Mouse (Mus musculus) left cerebral cortex, postnatal 36 days (tissue): ENCODE data around the gene Tgds. TPM values are rescaled to one million over a fixed set of nuclear protein-coding genes. Genes with fewer than 3 reads are reported as not detected.
"Not testable (repeated sequence)": the region's sequence is repeated elsewhere in the genome, so short reads cannot be mapped to it uniquely, and the experiment has no call there.

Experiments used
- DNase-seq, 2 experiments: peaks; one replicate each; pipeline ENCODE4 v3.0.0; 2021 to 2022; ENCODE audit warnings: low spot score in 2 of 2, mixed read lengths in 1 of 2
- intact Hi-C: fragments of 180-260 bp; cut with DNase I; formaldehyde crosslinking; loops from one replicate; pipeline ENCODE4 v1.15.1; 2025
- total RNA-seq, 2 experiments: library from RNA; stranded (reverse); gene quantifications; 2 replicates each; pipeline ENCODE4 v1.2.3; 2021

The Tgds gene
- total RNA-seq, 2 experiments from 2014 or later: 5.4 to 5.6 TPM

DNA sequence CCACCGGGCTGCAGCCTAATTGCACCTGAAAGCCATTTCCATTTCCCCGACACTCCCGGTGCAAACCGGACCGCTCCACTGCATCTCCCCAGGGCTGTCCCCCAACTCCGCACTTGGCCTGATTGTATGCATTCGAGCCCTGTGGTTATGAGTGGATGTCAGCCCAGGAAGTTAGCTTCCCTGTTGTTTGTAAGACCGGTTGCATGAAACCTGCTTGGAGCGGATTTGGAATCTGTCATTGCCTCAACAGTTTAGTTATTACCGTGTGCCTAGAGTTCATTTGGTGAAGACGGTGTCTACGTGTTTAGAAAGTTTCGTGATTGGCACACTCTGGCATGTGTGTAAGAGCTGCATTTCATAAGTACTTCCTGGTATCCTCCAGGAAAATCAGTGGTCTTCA is 4.9 kb upstream of the Tgds start:
- peak in 1 of 2 experiments; percentile 26 for DNase-seq
- intact Hi-C loops: no loop called here

DNA sequence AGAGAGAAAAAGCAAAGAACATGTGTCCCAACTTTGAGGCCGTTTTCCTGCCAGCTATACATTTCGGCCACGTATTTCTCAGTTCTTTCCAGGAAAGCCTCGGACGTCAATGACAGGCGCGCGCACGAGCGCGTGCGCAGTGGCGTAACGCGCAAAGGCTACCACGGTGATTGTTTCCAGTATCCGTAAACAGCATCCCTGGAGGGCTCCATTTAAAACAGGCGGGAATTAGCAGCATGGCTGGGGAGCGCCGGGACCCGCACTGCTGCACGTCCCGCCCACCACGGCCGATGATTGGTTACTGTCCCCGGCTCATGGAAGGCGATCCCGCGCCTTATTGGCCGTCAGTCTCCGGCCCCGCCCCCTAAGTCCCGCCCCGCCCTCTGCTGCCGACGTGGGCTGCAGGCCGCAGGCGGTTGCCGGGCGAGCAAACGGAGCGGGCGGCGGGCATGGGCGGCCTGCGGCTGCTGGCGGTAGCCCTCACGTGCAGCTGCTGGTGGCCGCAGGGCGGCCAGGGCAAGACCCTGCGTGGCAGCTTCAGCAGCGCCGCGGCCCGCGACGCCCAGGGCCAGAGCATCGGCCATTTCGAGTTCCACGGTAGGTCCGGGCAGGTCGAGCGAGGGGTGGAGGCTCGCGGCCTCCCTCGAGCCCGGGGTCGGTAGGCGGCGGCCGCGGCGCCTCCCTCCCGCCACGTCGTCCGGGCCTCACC is 4.3 kb upstream of the Tgds start, which contains the start of gene Gpr180:
Gpr180 (plus strand) TSS at position 415 of the 709 bp plus-strand sequence.
- intact Hi-C loops: no loop called here
- peak; percentile 94 to 95 for DNase-seq

DNA sequence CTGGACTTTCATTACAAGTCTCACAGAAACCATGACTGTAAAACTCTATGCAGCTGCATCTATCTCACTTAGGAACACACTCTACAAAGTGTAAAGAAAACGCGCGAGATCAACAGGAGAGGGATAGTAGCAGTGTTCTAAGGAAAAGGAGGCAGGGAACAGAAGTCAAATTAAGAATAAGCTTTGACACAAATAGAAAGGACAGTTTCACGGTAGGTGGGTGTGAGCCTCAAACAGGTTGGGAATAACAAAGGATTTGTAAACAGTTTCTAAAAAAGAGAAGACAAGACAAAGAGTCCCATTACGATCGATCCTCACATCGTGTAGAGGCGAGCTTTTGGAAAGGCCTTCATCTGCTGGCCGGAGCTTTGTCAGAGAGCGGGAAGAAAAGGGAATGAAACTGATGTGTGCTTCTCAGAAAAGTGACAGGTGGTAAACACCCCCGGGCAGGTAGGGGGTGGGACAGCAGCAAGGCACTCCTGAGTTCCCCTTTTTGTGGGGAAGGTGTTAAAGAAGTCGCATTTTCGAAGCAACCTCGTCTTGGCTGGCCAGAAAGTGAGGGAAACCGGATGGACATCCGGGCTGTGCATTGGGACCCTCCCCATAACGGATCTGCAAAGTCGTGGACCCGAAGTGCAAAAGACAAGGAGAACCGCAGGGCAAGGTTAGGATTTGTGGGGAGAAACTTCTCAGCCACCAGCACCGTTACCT is 469 bp downstream of the Tgds start:
- intact Hi-C loops: loop anchor here (5.0 kb wide), 1 partner anchor 125 kb away; no protein-coding TSS in a partner anchor

DNA sequence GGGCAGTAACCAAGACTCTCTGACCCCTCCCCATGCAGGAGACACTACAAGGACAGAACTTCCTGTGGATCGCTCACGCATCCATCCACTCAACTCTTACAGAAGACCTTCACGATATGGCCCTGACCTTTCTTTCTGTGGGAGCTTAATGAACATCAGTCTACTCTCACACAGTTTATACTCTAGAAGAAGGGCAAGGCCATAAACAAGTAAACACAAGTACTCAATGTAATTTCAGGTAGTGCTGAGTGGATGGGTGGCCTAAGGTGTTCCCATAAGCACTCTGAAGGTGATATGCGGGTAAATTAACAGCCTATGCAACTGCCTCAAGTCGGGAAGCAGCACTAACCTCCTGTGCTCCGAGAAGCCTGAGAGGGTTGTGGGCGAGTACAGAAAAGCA is 1.1 kb downstream of the Tgds start:
- intact Hi-C loops: loop anchor here (5.0 kb wide), 1 partner anchor 124 kb away; no protein-coding TSS in a partner anchor
- no peak for DNase-seq

More for the DNA sequence above, 469 bp downstream of the Tgds start:
- DNase-seq: no peak

DNA sequence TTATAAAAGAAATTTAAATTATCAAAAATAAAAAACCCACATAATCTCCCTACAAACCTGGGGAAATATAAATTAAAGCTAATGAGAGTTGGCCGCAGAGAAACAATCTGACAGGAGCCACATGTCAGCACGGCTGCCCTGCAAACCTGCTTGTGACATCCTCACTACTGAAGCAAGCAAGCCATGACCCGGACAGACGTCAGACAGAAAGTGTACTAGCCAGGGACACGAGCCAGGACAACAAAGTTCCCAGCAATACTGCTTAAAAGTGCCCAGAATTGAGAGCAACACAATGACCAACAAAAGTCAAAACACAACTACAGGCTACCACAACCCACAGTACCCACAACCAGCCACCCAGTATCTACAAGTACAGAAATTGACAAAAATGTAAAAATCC is 6.3 kb downstream of the Tgds start:
- no peak for DNase-seq
- intact Hi-C loops: no loop called here

DNA sequence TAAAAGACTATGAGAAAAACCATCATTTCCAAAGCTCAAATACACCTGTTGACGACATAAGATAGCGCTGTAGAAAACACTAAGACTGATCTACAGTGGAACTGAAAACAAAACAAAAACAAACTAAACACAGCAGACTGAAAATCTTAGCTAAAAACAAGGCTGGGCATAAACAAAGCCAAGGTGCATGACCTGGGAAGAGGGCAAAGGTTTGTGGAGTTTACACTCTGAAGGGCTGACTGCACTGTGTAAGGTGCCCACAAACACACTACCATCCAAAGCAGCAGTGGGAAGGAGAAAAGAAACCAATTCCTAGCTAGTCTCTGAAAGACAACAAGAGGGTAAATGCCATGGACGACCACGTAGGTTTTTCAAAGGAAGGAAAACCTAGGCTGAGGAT is 7.8 kb downstream of the Tgds start:
- intact Hi-C loops: no loop called here
- no peak for DNase-seq

DNA sequence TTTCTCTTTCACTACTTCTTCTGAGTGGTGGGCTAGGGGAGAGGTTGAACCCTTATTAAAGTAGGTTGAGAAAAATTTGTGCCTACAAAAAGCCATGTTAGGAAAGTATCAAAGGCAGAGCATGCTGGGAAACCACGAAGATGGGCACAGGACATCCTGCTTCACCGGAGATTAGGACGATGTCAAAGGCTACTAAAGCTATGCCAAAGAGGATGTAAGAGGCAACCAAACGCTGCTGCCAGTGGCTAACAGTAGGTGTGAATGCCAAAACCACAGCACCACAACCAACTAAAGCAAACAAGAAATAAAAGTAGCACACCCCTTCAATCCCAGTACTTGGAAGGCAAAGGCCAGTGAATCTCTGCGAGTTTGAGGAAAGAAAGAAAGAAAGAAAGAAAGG is 8.4 kb downstream of the Tgds start:
- no peak for DNase-seq
- intact Hi-C loops: no loop called here

DNA sequence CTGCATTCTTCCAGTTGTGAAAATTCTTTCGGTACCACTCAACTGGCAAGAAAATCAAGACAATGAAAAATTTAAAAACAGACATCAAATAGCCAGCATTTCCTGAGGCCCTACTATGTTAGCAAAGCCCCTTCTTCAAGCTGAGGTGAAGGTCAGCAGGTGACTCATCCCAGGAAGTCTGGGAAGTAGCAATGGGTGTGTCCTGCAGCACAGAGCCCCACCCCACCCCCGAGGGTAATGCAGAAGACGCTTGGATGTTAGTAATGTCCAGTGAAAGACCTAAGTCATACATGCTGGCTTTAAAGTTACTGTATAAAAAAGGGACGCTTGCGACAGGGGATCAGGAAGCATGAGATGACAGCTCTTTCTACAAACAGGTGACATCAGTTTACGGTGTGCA is 19.4 kb downstream of the Tgds start:
- no peak for DNase-seq
- intact Hi-C loops: no loop called here

DNA sequence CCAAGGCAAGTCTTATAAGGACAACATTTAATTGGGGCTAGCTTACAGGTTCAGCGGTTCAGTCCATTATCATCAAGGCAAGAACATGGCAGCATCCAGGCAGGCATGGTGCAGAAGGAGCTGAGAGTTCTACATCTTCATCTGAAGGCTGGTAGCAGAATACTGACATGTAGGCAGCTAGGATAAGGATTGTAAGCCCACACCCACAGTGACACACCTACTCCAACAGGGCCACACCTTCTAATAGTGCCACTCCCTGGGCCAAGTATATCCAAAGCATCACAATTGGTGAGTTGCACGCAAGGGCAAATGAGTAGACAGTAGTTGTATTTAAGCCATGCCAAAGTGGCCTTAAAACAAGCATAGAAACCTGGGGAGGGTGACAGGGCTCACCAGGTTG is 25.1 kb downstream of the Tgds start:
- DNase-seq, intact Hi-C loops: not testable (repeated sequence)

DNA sequence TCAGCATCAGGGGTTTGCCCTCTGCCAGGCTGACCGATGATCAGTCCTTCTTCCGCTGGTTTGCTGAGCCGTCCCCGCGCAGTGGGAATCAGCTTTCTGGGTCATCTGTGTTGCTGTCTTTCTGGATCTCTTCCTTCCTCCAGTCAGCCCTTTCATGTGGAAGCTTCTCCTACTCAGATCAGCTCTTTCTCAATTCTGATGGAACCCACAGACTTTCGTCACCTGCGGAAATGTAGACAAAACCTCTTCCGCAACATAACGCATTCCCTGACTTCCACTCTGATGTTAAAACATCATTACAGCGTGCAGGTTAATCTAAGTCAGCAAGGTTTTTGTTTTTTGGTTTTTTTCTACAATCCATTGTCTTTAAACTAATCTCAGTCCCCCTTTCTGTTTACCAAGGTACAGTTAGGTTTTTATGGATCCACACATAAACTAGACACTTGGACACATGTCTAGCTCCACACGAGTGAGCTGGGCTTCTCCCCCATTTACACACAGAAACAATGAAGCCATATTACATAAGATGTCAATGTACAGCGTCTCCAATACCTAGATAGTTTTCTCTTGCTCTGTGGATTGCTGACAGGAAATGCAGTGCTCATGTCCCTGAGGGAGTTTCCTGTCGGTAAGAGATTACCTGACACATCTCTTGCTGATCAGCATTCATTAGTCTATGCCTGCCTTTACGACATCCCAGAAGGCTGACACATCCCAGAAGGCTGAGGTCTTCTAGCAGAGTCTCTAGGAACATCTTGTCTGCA is 31.1 kb downstream of the Tgds start:
- intact Hi-C loops: no loop called here
- no peak for DNase-seq

DNA sequence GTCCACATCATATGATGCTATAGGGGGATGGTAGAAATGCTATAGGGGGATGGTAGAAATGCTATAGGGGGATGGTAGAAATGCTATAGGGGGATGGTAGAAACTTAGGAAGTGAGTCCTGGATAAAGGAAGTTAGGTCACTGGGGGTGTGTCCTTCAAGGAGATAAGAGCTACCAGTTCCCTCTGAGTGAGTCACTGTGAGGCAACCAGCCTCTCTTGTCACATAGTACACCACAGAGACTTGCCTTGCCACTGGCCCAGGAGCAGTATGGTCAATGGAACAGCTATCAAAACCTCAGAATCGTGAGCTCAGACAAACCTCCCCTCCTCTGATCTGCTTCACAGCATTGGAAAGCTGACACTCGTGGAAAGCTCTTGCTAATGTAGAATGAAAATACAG is 34.3 kb downstream of the Tgds start:
- intact Hi-C loops: no loop called here

DNA sequence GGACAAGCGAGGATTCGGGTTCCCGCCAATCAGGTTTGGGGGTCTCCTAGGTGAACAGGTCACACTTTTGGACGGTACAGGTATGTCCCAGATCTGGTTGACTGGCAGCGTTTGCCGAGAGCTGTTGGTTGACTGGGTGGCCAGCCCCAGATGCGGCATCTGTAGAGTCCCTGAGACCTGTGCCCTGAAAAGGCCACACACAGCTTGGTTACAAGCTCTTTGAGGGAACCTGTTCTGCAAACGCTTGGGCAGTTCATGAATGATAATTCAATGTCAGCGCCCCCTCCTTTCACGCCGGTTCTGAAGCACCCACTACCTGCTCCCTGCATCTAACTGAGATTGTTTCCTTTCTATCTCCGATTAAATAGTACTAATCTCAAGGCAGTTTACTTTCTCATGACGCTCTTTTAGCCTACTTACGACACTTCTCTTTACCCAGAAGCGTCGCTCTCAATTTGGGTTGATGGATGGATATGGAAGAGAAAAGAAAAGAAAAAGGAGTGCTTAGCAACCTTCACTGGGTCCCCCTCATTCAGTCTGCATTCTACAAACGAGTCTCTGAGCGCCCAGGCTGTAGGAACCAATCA is 42.7 kb downstream of the Tgds start:
- DNase-seq: no peak
- intact Hi-C loops: loop anchor here (5.0 kb wide), 1 partner anchor 88 kb away; no protein-coding TSS in a partner anchor

More for the DNA sequence above, 34.3 kb downstream of the Tgds start:
- DNase-seq: no peak

DNA sequence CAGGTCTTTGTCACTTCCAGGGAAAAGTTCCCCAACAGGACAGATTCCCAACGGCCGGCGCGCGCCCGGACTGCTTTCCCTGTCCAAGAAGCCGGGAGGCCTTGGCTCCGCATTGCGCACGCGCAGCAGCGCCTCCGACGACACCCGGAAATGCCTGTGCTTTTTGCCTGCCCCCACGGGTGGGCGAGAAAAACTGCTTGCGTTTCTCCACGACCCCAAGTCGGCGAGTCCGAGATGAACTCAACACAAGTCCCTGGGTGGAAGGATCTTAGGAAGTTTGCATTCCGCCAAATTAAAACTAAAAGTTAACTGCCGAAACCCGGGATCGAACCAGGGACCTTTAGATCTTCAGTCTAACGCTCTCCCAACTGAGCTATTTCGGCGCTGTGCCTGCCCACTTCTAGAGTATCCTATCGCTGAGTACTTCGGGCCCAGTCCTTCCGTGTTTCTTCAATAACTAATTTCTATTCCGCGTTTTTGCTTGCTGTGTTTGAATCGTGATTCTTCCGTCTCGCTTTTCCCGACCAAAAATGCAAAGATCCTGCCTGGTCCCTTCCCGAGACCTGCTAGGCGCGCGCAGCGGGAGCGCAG is 43.2 kb downstream of the Tgds start:
- peak; percentile 90 for DNase-seq
- intact Hi-C loops: loop anchor here (5.0 kb wide), 1 partner anchor 87 kb away; no protein-coding TSS in a partner anchor

DNA sequence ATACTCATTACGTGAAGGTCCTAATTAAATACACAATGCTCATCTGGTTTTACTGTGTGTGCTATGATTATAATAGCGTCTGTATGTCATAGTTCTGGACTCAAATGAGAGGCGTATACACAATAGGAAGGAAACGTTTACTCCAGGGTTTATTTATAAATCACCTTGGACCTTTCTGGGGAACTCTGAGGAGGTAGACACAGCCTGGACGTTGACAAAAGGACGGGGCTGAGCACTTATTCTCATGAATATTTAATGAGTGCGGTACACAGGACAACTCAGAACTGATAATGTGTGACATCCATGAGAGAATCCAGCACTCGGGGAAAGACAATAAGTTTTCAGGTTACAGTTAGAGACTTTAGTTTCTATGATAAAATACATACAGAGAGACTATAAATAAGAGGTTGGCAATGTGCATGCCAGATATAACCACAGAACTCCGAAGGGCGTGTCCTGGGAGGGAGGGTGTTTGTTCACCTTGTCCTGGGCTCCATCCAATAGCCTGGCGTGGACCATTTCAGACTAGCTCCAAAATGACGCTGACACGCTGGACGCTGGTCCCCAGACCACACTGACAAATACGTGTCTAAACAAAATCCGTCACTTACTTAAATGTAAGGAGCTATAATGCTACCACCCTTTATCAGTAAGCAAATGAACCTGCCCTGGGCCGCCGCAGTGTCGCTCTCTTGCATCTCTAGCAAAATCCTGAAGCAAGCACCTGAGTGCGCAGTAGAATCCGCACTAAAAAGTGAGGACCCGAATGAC is 43.9 kb downstream of the Tgds start:
- DNase-seq: no peak
- intact Hi-C loops: loop anchor here (5.0 kb wide), 1 partner anchor 86 kb away; no protein-coding TSS in a partner anchor

DNA sequence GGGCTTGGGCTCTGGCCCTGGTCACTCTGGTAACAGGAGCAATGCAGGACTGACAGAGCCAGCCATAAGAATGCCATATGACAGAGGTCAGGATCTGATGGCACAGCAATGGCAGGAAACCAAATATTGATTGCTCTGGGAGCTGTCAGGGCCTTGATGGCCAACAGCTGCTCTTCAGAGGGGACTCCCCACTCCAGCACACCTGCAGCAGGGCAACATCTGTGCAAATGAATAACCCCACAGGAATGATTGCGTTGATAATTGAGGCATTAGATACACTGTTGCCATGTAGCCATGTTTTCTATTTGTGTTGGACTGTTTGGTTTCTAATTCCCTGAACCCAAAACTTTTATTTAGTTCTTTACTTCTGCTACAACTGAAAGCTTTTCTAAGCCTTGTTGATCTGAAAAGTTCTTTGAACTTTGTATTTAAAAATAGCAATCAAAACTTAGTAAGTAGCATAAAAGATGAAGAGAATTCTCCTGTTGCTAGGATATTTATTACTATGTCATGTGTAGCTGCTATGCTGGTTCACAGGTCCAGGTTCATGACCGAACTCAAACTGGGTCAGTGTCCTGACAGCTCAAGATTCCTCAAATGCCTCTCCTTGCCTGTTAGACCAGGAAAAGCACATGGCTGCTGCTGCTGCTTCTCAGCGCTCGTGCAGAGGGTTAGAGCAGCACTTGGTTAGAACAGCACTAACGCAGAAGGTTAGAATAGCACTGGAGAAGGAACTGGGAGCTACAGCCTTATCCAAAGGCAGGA is 46.1 kb downstream of the Tgds start:
- DNase-seq: no peak
- intact Hi-C loops: loop anchor here (5.0 kb wide), 1 partner anchor 84 kb away; no protein-coding TSS in a partner anchor

DNA sequence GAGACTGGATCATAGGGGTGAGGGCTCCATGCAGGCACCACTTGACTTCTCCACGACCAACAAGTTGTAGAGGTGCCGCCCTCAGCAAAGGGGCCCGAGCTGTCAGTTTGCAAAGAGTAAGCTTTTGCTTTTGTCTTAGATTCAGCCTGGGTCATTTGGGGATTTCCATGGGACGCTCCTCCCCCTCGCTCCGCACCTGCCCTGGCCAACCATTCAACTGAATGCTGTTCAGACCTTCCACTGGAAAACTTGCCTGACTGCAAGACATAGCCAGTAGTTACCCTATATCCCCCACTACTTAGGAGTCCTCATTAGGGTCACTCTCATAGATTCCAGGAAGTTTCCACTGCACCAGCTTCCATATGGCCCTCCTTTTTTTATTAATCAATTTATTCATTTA is 48.7 kb downstream of the Tgds start:
- intact Hi-C loops: no loop called here
- DNase-seq: no peak

DNA sequence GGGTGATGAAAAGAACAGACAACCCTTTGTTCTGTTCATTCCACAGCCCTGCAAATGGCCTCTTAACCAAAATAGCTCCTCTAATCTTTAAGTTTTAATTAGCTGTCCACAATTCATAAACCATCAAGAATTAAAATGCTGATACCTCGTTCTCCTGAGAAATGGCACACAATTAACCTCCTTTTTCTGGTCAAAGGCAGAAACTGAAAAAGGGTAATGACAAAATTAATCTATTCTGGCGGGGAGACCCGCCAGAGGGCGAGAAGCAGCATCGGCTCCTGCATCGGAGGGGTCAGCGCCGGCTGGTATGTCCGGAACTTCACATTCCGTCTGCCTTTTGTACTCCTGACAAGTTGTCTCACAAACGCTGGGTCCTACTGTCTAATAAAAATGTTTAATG is 51.9 kb downstream of the Tgds start:
- DNase-seq: no peak
- intact Hi-C loops: no loop called here

DNA sequence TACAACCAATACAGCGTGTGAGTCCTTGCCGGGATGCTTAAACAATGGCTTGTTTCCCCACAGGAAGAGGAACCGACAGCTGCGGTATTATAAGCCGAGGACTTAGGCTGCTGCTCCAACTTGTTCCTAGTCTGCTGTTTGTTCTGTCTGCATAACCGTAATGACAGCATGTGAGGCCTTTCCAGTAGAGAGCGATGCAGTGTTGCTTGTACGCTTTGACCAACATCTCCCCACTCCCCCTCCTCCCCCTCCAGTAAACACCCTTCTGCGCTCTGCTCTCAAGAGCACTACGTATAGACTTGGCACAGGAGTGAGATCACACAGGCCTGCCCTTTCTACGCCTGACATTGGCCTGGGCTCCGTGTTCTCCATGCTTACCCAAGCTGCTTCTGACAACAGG is 62.5 kb downstream of the Tgds start:
- intact Hi-C loops: no loop called here
- DNase-seq: no peak
